Mouse (Mus musculus): ENCODE data around the gene 4930556J24Rik. TPM values are rescaled to one million over a fixed set of nuclear protein-coding genes. Genes with fewer than 3 reads are reported as not detected.

The 4930556J24Rik gene
- polyA plus RNA-seq, 1 experiment from 2014 or later, result not detected

- H3K4me3 ChIP-seq (ENCODE audit: low read depth, low read length), result no peak overlapping the region
- ATAC-seq (ENCODE audit: insufficient read depth, low FRiP score, low TSS enrichment) (no peak), DNase-seq (ENCODE audit: low spot score) (no peak)
- H3K4me2 ChIP-seq (ENCODE audit: low read depth), result no peak overlapping the region; the same call in 1 of the 2 replicates
- H3K36me3 ChIP-seq (ENCODE audit: control insufficient read depth, insufficient read depth, low read length), result no peaks in the 10 kb centered on the region
- no peak overlapping the region for H3K9ac ChIP-seq (ENCODE audit: low read length)
- H3K27me3 ChIP-seq (ENCODE audit: control insufficient read depth, insufficient read depth, low read length), result 0 out of 2 replicates have a peak, but pooled peaks cover 5% of the 10 kb centered on the region
- WGBS, result 73% methylated on average over 5 of the region's 5 CpGs
- peaks cover 15% of the 10 kb centered on the region for H3K4me1 ChIP-seq (ENCODE audit: control insufficient read depth, insufficient read depth, low read length)
- H3K9me3 ChIP-seq (ENCODE audit: control insufficient read depth, low read length), result no peaks in the 10 kb centered on the region
- no peak overlapping the region for H3K27ac ChIP-seq (ENCODE audit: low read depth, low read length)
These were observed 65.9 kb downstream of the 4930556J24Rik start for GRCm38 (mm10) chr11:3910513-3911310.

GRCm38 (mm10) chr11:3909236-3909635 lies 67.3 kb downstream of the 4930556J24Rik start:
- peaks cover 15% of the 10 kb centered on the region for H3K4me1 ChIP-seq (ENCODE audit: control insufficient read depth, insufficient read depth, low read length)

GRCm38 (mm10) chr11:3905446-3905845 lies 71.1 kb downstream of the 4930556J24Rik start:
- Histone ChIP-seq H3K27ac (ENCODE audit: low read depth, low read length) (no peak overlapping the region), H3K36me3 (ENCODE audit: control insufficient read depth, insufficient read depth, low read length) (no peaks in the 10 kb centered on the region), H3K9ac (ENCODE audit: low read length) (no peak overlapping the region), H3K27me3 (ENCODE audit: control insufficient read depth, insufficient read depth, low read length) (no peaks in the 10 kb centered on the region), H3K9me3 (ENCODE audit: control insufficient read depth, low read length) (no peaks in the 10 kb centered on the region), H3K4me2 (ENCODE audit: low read depth) (no peak overlapping the region), H3K4me1 (ENCODE audit: control insufficient read depth, insufficient read depth, low read length) (0 out of 2 replicates have a peak, but pooled peaks cover 3% of the 10 kb centered on the region), H3K4me3 (ENCODE audit: low read depth, low read length) (no peak overlapping the region)
- ATAC-seq (ENCODE audit: insufficient read depth, low FRiP score, low TSS enrichment) (no peak), DNase-seq (ENCODE audit: low spot score) (no peak)
- 88% methylated on average over 1 of the region's 1 CpGs for WGBS

More at GRCm38 (mm10) chr11:3909236-3909635, 67.3 kb downstream of the 4930556J24Rik start:
- H3K9me3 ChIP-seq (ENCODE audit: control insufficient read depth, low read length), result no peaks in the 10 kb centered on the region
- H3K9ac ChIP-seq (ENCODE audit: low read length), result no peak overlapping the region
- no peak for DNase-seq (ENCODE audit: low spot score)
- no peak overlapping the region for H3K4me3 ChIP-seq (ENCODE audit: low read depth, low read length)
- H3K27ac ChIP-seq (ENCODE audit: low read depth, low read length), result no peak overlapping the region
- H3K27me3 ChIP-seq (ENCODE audit: control insufficient read depth, insufficient read depth, low read length), result 0 out of 2 replicates have a peak, but pooled peaks cover 5% of the 10 kb centered on the region
- no peaks in the 10 kb centered on the region for H3K36me3 ChIP-seq (ENCODE audit: control insufficient read depth, insufficient read depth, low read length)
- 88% methylated on average over 4 of the region's 4 CpGs for WGBS
- no peak overlapping the region for H3K4me2 ChIP-seq (ENCODE audit: low read depth)
- no peak for ATAC-seq (ENCODE audit: insufficient read depth, low FRiP score, low TSS enrichment)

- Histone ChIP-seq H3K27ac (ENCODE audit: low read depth, low read length) (no peak overlapping the region), H3K9ac (ENCODE audit: low read length) (no peak overlapping the region), H3K4me1 (ENCODE audit: control insufficient read depth, insufficient read depth, low read length) (0 out of 2 replicates have a peak, but pooled peaks cover 3% of the 10 kb centered on the region), H3K9me3 (ENCODE audit: control insufficient read depth, low read length) (no peaks in the 10 kb centered on the region), H3K4me2 (ENCODE audit: low read depth) (no peak overlapping the region), H3K36me3 (ENCODE audit: control insufficient read depth, insufficient read depth, low read length) (no peaks in the 10 kb centered on the region), H3K27me3 (ENCODE audit: control insufficient read depth, insufficient read depth, low read length) (no peaks in the 10 kb centered on the region), H3K4me3 (ENCODE audit: low read depth, low read length) (no peak overlapping the region)
- 90% methylated on average over 6 of the region's 6 CpGs for WGBS
- no peak for DNase-seq (ENCODE audit: low spot score)
- no peak for ATAC-seq (ENCODE audit: insufficient read depth, low FRiP score, low TSS enrichment)
These were observed 71.9 kb downstream of the 4930556J24Rik start for GRCm38 (mm10) chr11:3904673-3905072.

- Histone ChIP-seq H3K36me3 (ENCODE audit: control insufficient read depth, insufficient read depth, low read length) (no peaks in the 10 kb centered on the region), H3K9me3 (ENCODE audit: control insufficient read depth, low read length) (no peaks in the 10 kb centered on the region), H3K27ac (ENCODE audit: low read depth, low read length) (no peak overlapping the region), H3K4me1 (ENCODE audit: control insufficient read depth, insufficient read depth, low read length) (no peaks in the 10 kb centered on the region), H3K4me3 (ENCODE audit: low read depth, low read length) (no peak overlapping the region), H3K4me2 (ENCODE audit: low read depth) (no peak overlapping the region), H3K27me3 (ENCODE audit: control insufficient read depth, insufficient read depth, low read length) (no peaks in the 10 kb centered on the region), H3K9ac (ENCODE audit: low read length) (no peak overlapping the region)
- no peak for DNase-seq (ENCODE audit: low spot score)
- 79% methylated on average over 5 of the region's 5 CpGs for WGBS
- no peak for ATAC-seq (ENCODE audit: insufficient read depth, low FRiP score, low TSS enrichment)
These were observed 73.5 kb downstream of the 4930556J24Rik start for GRCm38 (mm10) chr11:3903046-3903445.

- no peaks in the 10 kb centered on the region for H3K36me3 ChIP-seq (ENCODE audit: control insufficient read depth, insufficient read depth, low read length)
- no peaks in the 10 kb centered on the region for H3K27me3 ChIP-seq (ENCODE audit: control insufficient read depth, insufficient read depth, low read length)
- 84% methylated on average over 3 of the region's 3 CpGs for WGBS
- H3K4me3 ChIP-seq (ENCODE audit: low read depth, low read length), result no peak overlapping the region
- DNase-seq (ENCODE audit: low spot score) (no peak), ATAC-seq (ENCODE audit: insufficient read depth, low FRiP score, low TSS enrichment) (no peak)
- no peak overlapping the region for H3K4me2 ChIP-seq (ENCODE audit: low read depth)
- H3K27ac ChIP-seq (ENCODE audit: low read depth, low read length), result no peak overlapping the region
- no peaks in the 10 kb centered on the region for H3K9me3 ChIP-seq (ENCODE audit: control insufficient read depth, low read length)
- no peak overlapping the region for H3K9ac ChIP-seq (ENCODE audit: low read length)
- H3K4me1 ChIP-seq (ENCODE audit: control insufficient read depth, insufficient read depth, low read length), result no peaks in the 10 kb centered on the region
These were observed 74.1 kb downstream of the 4930556J24Rik start for GRCm38 (mm10) chr11:3902516-3902915.

- Histone ChIP-seq H3K4me1 (ENCODE audit: control insufficient read depth, insufficient read depth, low read length) (no peaks in the 10 kb centered on the region), H3K4me3 (ENCODE audit: low read depth, low read length) (no peak overlapping the region), H3K4me2 (ENCODE audit: low read depth) (no peak overlapping the region), H3K36me3 (ENCODE audit: control insufficient read depth, insufficient read depth, low read length) (no peaks in the 10 kb centered on the region), H3K27ac (ENCODE audit: low read depth, low read length) (no peak overlapping the region), H3K9ac (ENCODE audit: low read length) (no peak overlapping the region), H3K27me3 (ENCODE audit: control insufficient read depth, insufficient read depth, low read length) (no peaks in the 10 kb centered on the region), H3K9me3 (ENCODE audit: control insufficient read depth, low read length) (no peaks in the 10 kb centered on the region)
- DNase-seq (ENCODE audit: low spot score), result no peak
- ATAC-seq (ENCODE audit: insufficient read depth, low FRiP score, low TSS enrichment), result no peak
- WGBS, result 88% methylated on average over 6 of the region's 6 CpGs
These were observed 76.3 kb downstream of the 4930556J24Rik start for GRCm38 (mm10) chr11:3900296-3900695.

GRCm38 (mm10) chr11:3895933-3896332 lies 80.6 kb downstream of the 4930556J24Rik start:
- Histone ChIP-seq H3K36me3 (ENCODE audit: control insufficient read depth, insufficient read depth, low read length) (no peaks in the 10 kb centered on the region), H3K4me1 (ENCODE audit: control insufficient read depth, insufficient read depth, low read length) (no peaks in the 10 kb centered on the region), H3K27ac (ENCODE audit: low read depth, low read length) (no peak overlapping the region), H3K9ac (ENCODE audit: low read length) (no peak overlapping the region), H3K4me2 (ENCODE audit: low read depth) (no peak overlapping the region), H3K27me3 (ENCODE audit: control insufficient read depth, insufficient read depth, low read length) (no peaks in the 10 kb centered on the region), H3K4me3 (ENCODE audit: low read depth, low read length) (no peak overlapping the region), H3K9me3 (ENCODE audit: control insufficient read depth, low read length) (no peaks in the 10 kb centered on the region)
- DNase-seq (ENCODE audit: low spot score) (no peak), ATAC-seq (ENCODE audit: insufficient read depth, low FRiP score, low TSS enrichment) (no peak)
- WGBS, result 100% methylated on average over 1 of the region's 1 CpGs

- DNase-seq (ENCODE audit: low spot score) (no peak), ATAC-seq (ENCODE audit: insufficient read depth, low FRiP score, low TSS enrichment) (no peak)
- Histone ChIP-seq H3K4me1 (ENCODE audit: control insufficient read depth, insufficient read depth, low read length) (no peaks in the 10 kb centered on the region), H3K36me3 (ENCODE audit: control insufficient read depth, insufficient read depth, low read length) (no peaks in the 10 kb centered on the region), H3K9ac (ENCODE audit: low read length) (peak overlapping the region; percentile 52), H3K4me3 (ENCODE audit: low read depth, low read length) (peak overlapping the region; percentile 48), H3K4me2 (ENCODE audit: low read depth) (peak overlapping the region; percentile 45), H3K27ac (ENCODE audit: low read depth, low read length) (peak overlapping the region; percentile 50; the same call in 1 of the 2 replicates), H3K27me3 (ENCODE audit: control insufficient read depth, insufficient read depth, low read length) (no peaks in the 10 kb centered on the region), H3K9me3 (ENCODE audit: control insufficient read depth, low read length) (no peaks in the 10 kb centered on the region)
- 5% methylated on average over 10 of the region's 10 CpGs for WGBS
These were observed 81.1 kb downstream of the 4930556J24Rik start for GRCm38 (mm10) chr11:3895458-3895857.
